In the genomic region with DNA sequence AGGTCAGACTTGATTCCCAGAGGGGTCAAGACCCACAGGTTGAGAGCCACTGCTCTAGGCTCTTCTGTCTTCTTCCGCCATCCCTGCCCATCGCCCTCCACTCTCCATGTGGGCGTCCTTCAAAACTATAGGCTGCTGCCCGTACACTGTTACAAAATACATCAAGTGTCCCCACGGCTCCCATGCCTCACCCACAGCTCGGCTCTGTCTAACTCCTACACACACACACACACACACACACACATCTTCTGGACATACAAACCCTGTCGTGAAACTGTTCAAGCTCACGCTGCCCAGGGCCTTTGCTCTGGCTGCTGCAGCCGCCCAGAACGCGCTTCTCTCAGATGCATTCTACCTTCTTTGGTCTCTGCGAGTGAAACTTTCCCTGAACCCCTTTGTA, we compare ENCODE assay signal across 21 mouse cellular contexts.
A peak's percentile ranks its signal among the peaks of the same experiment; 100 is the strongest.
DNase-seq lines count a peak whose midpoint lies in the region; ATAC-seq and TF ChIP-seq lines count a peak whose summit lies in the region.
"Had no signal": no experiment of that assay in that cellular context is flagged by ENCODE, and none has a peak within 500 bp of the region (broad histone marks: within the 10 kb centered on the region; RNA-seq: fewer than 3 reads in every experiment).

No protein-coding gene starts in this region.

- H3K27me3 ChIP-seq in kidney, embryonic 15.5 days = no peaks in the 10 kb centered on the region
- H3K27me3 ChIP-seq in lung, postnatal 0 days (replicated peaks; ENCODE audit: insufficient read depth, low read length) = no peaks in the 10 kb centered on the region
- H3K27me3 ChIP-seq: forebrain, embryonic 15.5 days; heart, embryonic 15.5 days; hindbrain, embryonic 13.5 days; limb, embryonic 13.5 days; neural tube, embryonic 15.5 days; Patski; stomach, embryonic 15.5 days had no signal

- no peak for TF ChIP-seq CTCF in gastrocnemius, adult 2 months (IDR thresholded peaks at IDR 0.05)
- no peak for TF ChIP-seq CTCF in lung, postnatal 0 days (IDR thresholded peaks at IDR 0.05)
- no peak for TF ChIP-seq CTCF in olfactory bulb, adult 2 months (IDR thresholded peaks at IDR 0.05; ENCODE audit: insufficient read depth, low read depth, low read length)

- 0 out of 2 replicates have a peak, but pooled peaks have one; percentile 18 for TF ChIP-seq EP300 in lung, postnatal 0 days (IDR thresholded peaks at IDR 0.05)

- H3K4me2 ChIP-seq in kidney, embryonic 15.5 days = 0 out of 2 replicates have a peak overlapping the region, but pooled peaks have one; percentile 14
- H3K4me2 ChIP-seq in lung, postnatal 0 days (replicated peaks; ENCODE audit: low read depth, low read length) = no peak overlapping the region
- H3K4me2 ChIP-seq: forebrain, embryonic 15.5 days; heart, embryonic 15.5 days; hindbrain, embryonic 13.5 days; limb, embryonic 13.5 days; neural tube, embryonic 15.5 days; stomach, embryonic 15.5 days had no signal

- no peak for ATAC-seq in kidney, embryonic 15.5 days (replicated peaks; ENCODE audit: low FRiP score)
- no peak for ATAC-seq in lung, postnatal 0 days
- ATAC-seq: CD4-positive, CD25-positive, alpha-beta regulatory T cell, adult 4 months; forebrain, embryonic 15.5 days; Patski had no signal

- peaks cover 42% of the 10 kb centered on the region for H3K4me1 ChIP-seq in kidney, embryonic 15.5 days
- peaks cover 14% of the 10 kb centered on the region; the same call in 1 of the 2 replicates for H3K4me1 ChIP-seq in lung, postnatal 0 days (ENCODE audit: insufficient read depth, low read depth, low read length)
- peaks cover 10% of the 10 kb centered on the region for H3K4me1 ChIP-seq in olfactory bulb, adult 2 months (ENCODE audit: control insufficient read depth, insufficient read depth, low read length)
- H3K4me1 ChIP-seq: forebrain, embryonic 15.5 days; limb, embryonic 13.5 days had no signal

- H3K36me3 ChIP-seq in kidney, embryonic 15.5 days = no peaks in the 10 kb centered on the region
- H3K36me3 ChIP-seq in lung, postnatal 0 days (ENCODE audit: insufficient read depth, low read length) = no peaks in the 10 kb centered on the region
- H3K36me3 ChIP-seq: forebrain, embryonic 15.5 days; heart, embryonic 15.5 days; hindbrain, embryonic 13.5 days; limb, embryonic 13.5 days; neural tube, embryonic 15.5 days; stomach, embryonic 15.5 days had no signal

- TF ChIP-seq POLR2A in olfactory bulb, adult 2 months (IDR thresholded peaks at IDR 0.05; ENCODE audit: insufficient read depth, low read depth, low read length) = peak; percentile 12; the same call in 1 of the 2 replicates

- H3K9me3 ChIP-seq in kidney, embryonic 15.5 days (replicated peaks) = no peaks in the 10 kb centered on the region
- H3K9me3 ChIP-seq in lung, postnatal 0 days (ENCODE audit: low read length) = no peaks in the 10 kb centered on the region
- H3K9me3 ChIP-seq: forebrain, embryonic 15.5 days; heart, embryonic 15.5 days; hindbrain, embryonic 13.5 days; limb, embryonic 13.5 days; neural tube, embryonic 15.5 days; stomach, embryonic 15.5 days had no signal

- no peak overlapping the region for H3K9ac ChIP-seq in kidney, embryonic 15.5 days
- 0 out of 2 replicates have a peak overlapping the region, but pooled peaks have one; percentile 19 for H3K9ac ChIP-seq in lung, postnatal 0 days (replicated peaks; ENCODE audit: low read depth)
- H3K9ac ChIP-seq: forebrain, embryonic 15.5 days; hindbrain, embryonic 13.5 days; limb, embryonic 13.5 days; liver, embryonic 14.5 days; neural tube, embryonic 15.5 days; stomach, embryonic 15.5 days had no signal

- peak overlapping the region; percentile 92 for H3K27ac ChIP-seq in gastrocnemius, adult 2 months
- peak overlapping the region; percentile 49; the same call in 1 of the 2 replicates for H3K27ac ChIP-seq in kidney, embryonic 15.5 days
- peak overlapping the region; percentile 85 for H3K27ac ChIP-seq in lung, postnatal 0 days (ENCODE audit: low read length)
- H3K27ac ChIP-seq in olfactory bulb, adult 2 months (ENCODE audit: insufficient read depth, low read depth, low read length) = no peak overlapping the region
- H3K27ac ChIP-seq: forebrain, embryonic 15.5 days; heart, embryonic 15.5 days; hindbrain, embryonic 13.5 days; limb, embryonic 13.5 days; liver, embryonic 14.5 days; neural tube, embryonic 15.5 days; stomach, embryonic 15.5 days had no signal

- intact Hi-C loops in gastrocnemius, adult 2 months (cut with DNase I) = no loop called here

- DNase-seq in gastrocnemius, adult 2 months = no peak
- DNase-seq in gastrocnemius, adult 18-20 months (ENCODE audit: low spot score) = no peak
- DNase-seq in kidney, adult 11 months = no peak
- DNase-seq in lung, postnatal 0 days (ENCODE audit: low spot score) = peak; percentile 61
- DNase-seq in lung, postnatal 10 days = no peak
- DNase-seq: adrenal gland, adult 8-10 months; cerebellum, adult 8-10 months; midbrain, embryonic 14.5 days; right cerebral cortex, postnatal 25 days had no signal

- 60% methylated on average over 12 of the region's 12 CpGs for WGBS in kidney, embryonic 15.5 days
- 59% methylated on average over 12 of the region's 12 CpGs for WGBS in lung, postnatal 0 days
- 91% methylated on average over 12 of the region's 12 CpGs for WGBS in olfactory bulb, adult 2 months

- no peak overlapping the region for H3K4me3 ChIP-seq in gastrocnemius, adult 2 months
- H3K4me3 ChIP-seq in kidney, embryonic 15.5 days (replicated peaks) = no peak overlapping the region
- H3K4me3 ChIP-seq in lung, postnatal 0 days (ENCODE audit: low read depth, low read length) = no peak overlapping the region
- H3K4me3 ChIP-seq in olfactory bulb, adult 2 months (ENCODE audit: insufficient read depth, low read depth, low read length) = no peak overlapping the region
- H3K4me3 ChIP-seq: erythroblast, embryonic 14.5 days; forebrain, embryonic 15.5 days; heart, embryonic 15.5 days; hindbrain, embryonic 13.5 days; limb, embryonic 13.5 days; neural tube, embryonic 15.5 days; stomach, embryonic 15.5 days had no signal
